7 mouse cellular contexts compared by ENCODE assay signal in genomic region chr6:122739952-122740351, GRCm38 (mm10). TPM values are rescaled to one million over a fixed set of nuclear protein-coding genes. Genes with fewer than 3 reads are reported as not detected.
A peak's percentile ranks its signal among the peaks of the same experiment; 100 is the strongest.
DNase-seq lines count a peak whose midpoint lies in the region; ATAC-seq and TF ChIP-seq lines count a peak whose summit lies in the region.

No protein-coding gene starts in this region.

- intact Hi-C loops in left cerebral cortex, postnatal 14 days (cut with DNase I) = loop anchor here (2.0 to 10.0 kb wide), 2 partner anchors 47 to 135 kb away; partner anchors contain the start of gene Necap1

- H3K4me1 ChIP-seq in cortical plate, adult 2 months (ENCODE audit: control insufficient read depth, insufficient read depth, low read length) = peaks cover 5% of the 10 kb centered on the region

- TF ChIP-seq POLR2A in cortical plate, adult 2 months (IDR thresholded peaks at IDR 0.05; ENCODE audit: extremely low read depth, insufficient read depth, low read length) = 0 out of 2 replicates have a peak, but pooled peaks have one; percentile 27

- peak; percentile 22 for ATAC-seq in inflammation-experienced regulatory T-cells, adult 6 months
- peak; percentile 73 for ATAC-seq in megakaryocyte-erythroid progenitor cell, adult 5-6 weeks (replicated peaks; ENCODE audit: low FRiP score, low TSS enrichment, poor library complexity, severe bottlenecking)

- no peak overlapping the region for H3K27ac ChIP-seq in cortical plate, adult 2 months (ENCODE audit: insufficient read depth, low read length)

- H3K4me3 ChIP-seq in cortical plate, adult 2 months (ENCODE audit: insufficient read depth, low read length) = peak overlapping the region; percentile 88

- peak; percentile 75 for DNase-seq in adrenal gland, adult 2 months
- peak; percentile 70 for DNase-seq in gastrocnemius, postnatal 10 days
- peak; percentile 83 to 87 for DNase-seq in left cerebral cortex, postnatal 14 days (ENCODE audit: low spot score in 2 of 2)
- DNase-seq in right cerebral cortex, postnatal 25 days = peak; percentile 70

- TF ChIP-seq CTCF in cortical plate, adult 2 months (IDR thresholded peaks at IDR 0.05; ENCODE audit: extremely low read depth, insufficient read depth, low read length) = peak; percentile 77

RNA-seq across cellular contexts. Expression of gene Nanog, which starts 32.7 kb away (rescaled TPM):
- total RNA-seq in adrenal gland, adult 2 months (2021) = not detected
- not detected in 2 replicates for polyA plus RNA-seq in adrenal gland, adult 2 months (2012; rRNA removed)
- polyA plus RNA-seq in cortical plate, adult 2 months (2012; rRNA removed) = 0.10 TPM in 1 of 2 replicates, not detected in the other
- total RNA-seq in gastrocnemius, postnatal 10 days (2021) = not detected
- polyA plus RNA-seq in inflammation-experienced regulatory T-cells, adult 6 months (2017; shearing (Covaris generic)) = under 1 TPM in 1 of 3 experiments, not detected in 2; 0.16 TPM
- total RNA-seq in left cerebral cortex, postnatal 14 days (2021) = not detected
- not detected in 2 replicates for total RNA-seq in megakaryocyte-erythroid progenitor cell, adult 5-6 weeks (2014; fragmentation: Nextera tagmentation)
- total RNA-seq in megakaryocyte-erythroid progenitor cell, adult 5-6 weeks (2017) = not detected in 2 replicates
